Mouse (Mus musculus) right cerebral cortex, adult 18-20 months (tissue): Measurements from ENCODE around the gene Mme.

Experiments
- DNase-seq: peaks from one replicate; pipeline ENCODE4 v3.0.0; 2022; ENCODE audit warnings: mixed read lengths

The Mme gene

GRCm38 (mm10) chr3:63351680-63352260 is 110.4 kb downstream of the Mme start:
- no peak for DNase-seq

- DNase-seq: no peak
These were observed 118.2 kb downstream of the Mme start for GRCm38 (mm10) chr3:63359512-63359911.

- no peak for DNase-seq
These were observed 143.7 kb downstream of the Mme start for GRCm38 (mm10) chr3:63384989-63385388.

GRCm38 (mm10) chr3:63390774-63391173 is 149.4 kb downstream of the Mme start:
- no peak for DNase-seq

GRCm38 (mm10) chr3:63391348-63391747 is 150.0 kb downstream of the Mme start:
- DNase-seq: no peak

GRCm38 (mm10) chr3:63394424-63394941 is 153.1 kb downstream of the Mme start:
- DNase-seq: no peak

GRCm38 (mm10) chr3:63398171-63398570 is 156.8 kb downstream of the Mme start:
- DNase-seq: no peak

GRCm38 (mm10) chr3:63406438-63406837 is 165.1 kb downstream of the Mme start:
- no peak for DNase-seq

GRCm38 (mm10) chr3:63411006-63411405 is 169.7 kb downstream of the Mme start:
- peak; percentile 18 for DNase-seq

- DNase-seq: no peak
These were observed 171.0 kb downstream of the Mme start for GRCm38 (mm10) chr3:63412220-63412937.

GRCm38 (mm10) chr3:63413046-63413911 is 171.9 kb downstream of the Mme start:
- no peak for DNase-seq

- no peak for DNase-seq
These were observed 175.9 kb downstream of the Mme start for GRCm38 (mm10) chr3:63417284-63417683.

- DNase-seq: no peak
These were observed 176.4 kb downstream of the Mme start for GRCm38 (mm10) chr3:63417758-63418157.

GRCm38 (mm10) chr3:63423552-63423951 is 182.2 kb downstream of the Mme start:
- no peak for DNase-seq
